Mouse (Mus musculus) adrenal gland, adult 8-10 months (tissue): ENCODE data around the gene Rab3d. TPM values are rescaled to one million over a fixed set of nuclear protein-coding genes. Genes with fewer than 3 reads are reported as not detected.
"Not testable (repeated sequence)": the region's sequence is repeated elsewhere in the genome, so short reads cannot be mapped to it uniquely, and the experiment has no call there.

Experiments used
- DNase-seq: peaks from one replicate; pipeline ENCODE4 v3.0.0; 2022
- total RNA-seq, 4 experiments: library from RNA; stranded (reverse); gene quantifications; 2 replicates each; pipeline ENCODE4 v1.2.4; 2022

Gene Rab3d
- total RNA-seq, 4 experiments from 2014 or later = 43.1 to 64.6 (median 48.1) TPM

DNA sequence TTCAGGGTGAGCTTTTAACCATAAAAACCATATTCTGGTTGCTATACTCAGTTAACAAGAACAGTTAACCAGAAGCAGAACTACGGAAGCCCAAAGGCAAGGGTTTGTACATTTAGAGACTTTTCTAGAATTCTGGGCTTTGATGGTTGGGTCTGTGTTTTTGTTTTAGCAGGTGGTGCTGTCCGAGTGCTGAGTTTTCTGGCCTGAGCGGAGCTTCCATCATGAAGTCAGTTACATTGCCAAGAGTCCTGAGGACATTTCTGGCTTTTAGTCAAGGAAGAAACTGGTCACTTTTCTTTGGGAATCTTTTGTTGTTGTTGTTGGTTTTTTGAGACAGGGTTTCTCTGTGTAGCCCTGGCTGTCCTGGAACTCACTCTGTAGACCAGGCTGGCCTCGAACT lies 14.0 kb downstream of the Rab3d start:
- DNase-seq = no peak

DNA sequence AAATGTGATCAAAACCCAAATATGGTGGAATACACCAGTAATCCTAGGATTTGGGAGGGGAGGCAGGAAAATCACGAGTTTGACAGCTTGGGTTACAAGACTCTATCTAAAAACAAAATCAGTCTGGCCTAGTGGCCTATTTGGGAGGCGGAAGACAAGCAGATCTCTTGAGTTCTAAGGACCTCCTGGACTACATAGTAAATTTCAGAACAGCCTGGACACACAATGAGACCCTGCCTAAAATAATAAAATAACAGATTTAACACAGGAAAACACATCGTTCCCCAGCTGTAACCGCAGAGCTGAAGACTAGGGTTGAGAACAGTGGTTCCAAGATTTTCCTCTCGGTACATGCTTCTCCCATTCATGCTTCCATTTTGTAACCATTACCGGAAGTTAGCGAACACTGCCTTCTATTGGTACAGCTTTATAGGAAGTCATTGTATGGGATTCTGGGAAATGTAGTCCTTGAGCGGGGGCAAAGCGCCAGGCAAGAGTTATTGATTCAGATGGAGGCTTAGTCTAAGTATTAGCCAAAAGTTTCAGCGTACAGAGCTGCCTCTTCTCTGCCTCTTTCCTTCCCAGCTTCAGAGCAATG lies 16.7 kb downstream of the Rab3d start:
- DNase-seq = peak; percentile 43

DNA sequence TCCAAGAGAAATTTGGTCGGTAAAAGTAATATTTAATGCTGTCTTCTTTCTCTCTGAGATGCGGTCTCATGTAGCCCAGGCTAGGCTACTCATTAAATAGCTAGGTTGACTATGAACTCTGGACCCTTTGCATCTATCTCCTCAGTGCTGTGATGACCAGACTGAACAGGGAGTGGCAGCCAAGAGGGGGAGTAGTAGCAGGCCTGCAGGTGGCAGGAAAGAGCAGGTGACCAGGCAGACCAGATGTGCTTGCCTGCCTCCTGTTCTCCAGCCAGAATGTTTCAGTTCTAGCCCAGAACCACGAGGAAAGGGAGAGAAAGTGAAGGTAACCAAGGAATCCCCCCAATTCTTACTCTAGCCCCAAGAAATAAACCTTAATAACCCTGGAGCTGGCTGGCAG lies 28.8 kb downstream of the Rab3d start:
- DNase-seq = no peak

DNA sequence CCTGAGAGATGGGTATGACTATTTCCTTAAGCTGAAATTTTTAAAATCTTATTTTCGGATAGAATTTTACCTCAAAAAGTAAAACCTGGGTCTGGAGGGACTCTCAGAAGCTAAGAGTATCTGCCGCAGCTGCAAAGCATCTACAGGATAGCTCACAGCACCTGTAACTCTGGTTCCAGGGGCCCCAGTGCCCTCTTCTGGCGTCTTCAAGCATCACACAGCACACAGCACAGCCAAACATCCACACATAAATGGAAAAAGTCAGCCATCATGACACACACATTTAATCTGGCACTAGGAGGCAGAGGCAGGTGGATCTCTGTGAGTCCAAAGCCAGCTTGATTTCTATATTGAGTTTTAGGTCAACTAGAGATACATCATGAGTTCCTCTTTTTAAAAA lies 41.4 kb downstream of the Rab3d start:
- DNase-seq = no peak

DNA sequence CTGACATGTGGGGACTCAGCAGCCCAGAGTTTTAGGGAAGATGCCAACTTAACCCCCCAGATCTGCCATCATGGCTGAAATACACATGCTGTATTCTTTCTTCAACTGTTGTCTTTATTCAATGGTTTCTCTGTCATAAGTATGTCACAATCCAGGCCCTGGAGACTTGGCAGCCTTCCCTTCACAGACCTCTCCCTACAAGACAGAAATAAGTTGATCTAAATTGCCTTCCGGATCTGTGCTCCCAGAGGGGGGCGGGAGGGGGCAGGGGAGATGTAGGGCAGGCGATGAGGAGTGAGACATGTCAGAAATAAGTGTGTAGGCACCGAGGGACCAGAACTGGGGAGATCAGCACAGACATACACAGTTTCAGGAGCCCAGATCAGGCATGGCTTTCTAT lies 45.8 kb downstream of the Rab3d start:
- no peak for DNase-seq

DNA sequence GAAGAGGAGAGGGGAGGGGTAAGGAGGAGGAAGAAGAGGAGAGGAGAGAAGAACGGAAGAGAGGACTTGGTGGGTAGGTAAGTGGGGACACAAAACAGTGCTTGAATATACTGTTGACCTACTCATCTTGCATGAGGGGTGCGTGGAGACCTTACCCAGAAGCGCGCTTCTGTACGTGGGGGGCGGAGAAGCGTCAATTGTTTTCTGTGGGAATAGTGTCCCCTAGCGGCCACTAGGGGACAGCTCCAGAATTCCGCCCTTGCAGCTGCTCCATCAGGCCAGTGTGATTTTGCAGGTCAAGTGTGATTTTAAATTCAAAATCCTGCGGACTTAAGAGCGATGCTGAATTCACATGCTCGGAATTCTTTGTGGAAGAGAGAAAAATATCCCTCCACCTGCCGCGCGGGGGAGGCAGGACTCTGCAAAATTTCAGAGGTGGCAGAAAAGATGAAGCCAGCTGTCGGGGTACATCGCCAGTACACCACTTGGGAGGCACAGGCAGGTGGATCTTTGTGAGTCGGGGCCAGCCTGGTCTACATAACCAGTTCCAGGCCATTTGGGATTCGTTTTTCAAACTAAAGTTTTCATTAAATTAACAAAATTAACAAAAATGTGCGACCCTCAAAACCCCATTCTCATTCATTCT lies 47.0 kb downstream of the Rab3d start:
- DNase-seq = no peak

DNA sequence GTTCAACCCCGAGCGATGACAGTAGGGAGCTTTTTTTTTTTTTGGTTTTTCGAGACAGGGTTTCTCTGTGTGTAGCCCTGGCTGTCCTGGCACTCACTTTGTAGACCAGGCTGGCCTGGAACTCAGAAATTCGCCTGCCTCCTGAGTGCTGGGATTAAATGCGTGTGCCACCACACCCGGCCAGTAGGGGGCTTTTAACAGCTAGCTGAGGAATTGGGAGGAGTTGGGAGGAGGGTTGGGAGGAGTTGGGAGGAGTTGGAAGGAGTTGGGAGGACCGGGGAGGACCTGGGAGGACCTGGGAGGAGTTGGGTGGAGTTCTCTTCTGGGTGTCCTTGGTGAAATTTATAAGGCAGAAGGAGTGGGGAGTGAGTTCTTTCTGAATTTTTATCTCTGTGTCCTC lies 48.7 kb downstream of the Rab3d start:
- peak; percentile 59 for DNase-seq

DNA sequence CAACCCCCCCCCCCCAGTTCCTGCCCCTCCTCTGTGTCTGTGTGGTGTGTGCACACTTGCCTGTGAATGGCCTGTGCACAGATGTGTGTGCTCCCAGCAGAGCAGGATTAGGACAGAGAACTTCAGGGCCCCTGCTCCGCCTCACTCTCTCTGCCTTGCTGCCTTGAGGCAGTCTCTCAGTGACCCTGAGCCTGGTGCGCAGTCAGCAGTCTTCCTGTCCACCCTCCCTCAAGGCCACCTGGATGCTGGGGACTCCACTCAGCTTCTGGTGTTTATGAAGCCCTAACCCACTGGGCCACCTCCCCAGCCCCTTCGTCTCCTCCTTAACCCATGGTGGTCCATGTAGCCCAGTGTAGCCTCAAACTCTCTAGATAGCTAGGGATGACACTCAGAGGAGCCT lies 50.3 kb downstream of the Rab3d start:
- DNase-seq = peak; percentile 50

DNA sequence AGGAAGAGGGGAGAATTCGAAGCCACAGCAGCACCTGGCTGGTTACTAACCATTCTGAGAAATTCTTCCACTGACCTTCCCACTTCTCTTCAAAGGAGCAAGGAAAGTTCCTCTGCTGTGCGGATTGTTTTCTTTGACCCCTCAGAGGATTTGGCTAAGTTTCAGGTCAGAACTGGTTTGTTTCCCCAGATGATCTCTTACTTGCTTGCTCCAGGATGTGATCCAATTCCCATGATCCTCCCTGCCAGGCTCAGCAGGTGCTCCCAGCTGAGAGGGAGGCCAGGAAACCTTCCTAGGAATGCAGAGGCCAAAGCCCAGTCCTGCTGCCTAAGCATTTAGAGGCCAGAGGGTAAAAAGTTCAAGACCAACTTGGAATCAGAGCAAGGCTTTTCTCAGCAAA lies 51.4 kb downstream of the Rab3d start:
- no peak for DNase-seq

DNA sequence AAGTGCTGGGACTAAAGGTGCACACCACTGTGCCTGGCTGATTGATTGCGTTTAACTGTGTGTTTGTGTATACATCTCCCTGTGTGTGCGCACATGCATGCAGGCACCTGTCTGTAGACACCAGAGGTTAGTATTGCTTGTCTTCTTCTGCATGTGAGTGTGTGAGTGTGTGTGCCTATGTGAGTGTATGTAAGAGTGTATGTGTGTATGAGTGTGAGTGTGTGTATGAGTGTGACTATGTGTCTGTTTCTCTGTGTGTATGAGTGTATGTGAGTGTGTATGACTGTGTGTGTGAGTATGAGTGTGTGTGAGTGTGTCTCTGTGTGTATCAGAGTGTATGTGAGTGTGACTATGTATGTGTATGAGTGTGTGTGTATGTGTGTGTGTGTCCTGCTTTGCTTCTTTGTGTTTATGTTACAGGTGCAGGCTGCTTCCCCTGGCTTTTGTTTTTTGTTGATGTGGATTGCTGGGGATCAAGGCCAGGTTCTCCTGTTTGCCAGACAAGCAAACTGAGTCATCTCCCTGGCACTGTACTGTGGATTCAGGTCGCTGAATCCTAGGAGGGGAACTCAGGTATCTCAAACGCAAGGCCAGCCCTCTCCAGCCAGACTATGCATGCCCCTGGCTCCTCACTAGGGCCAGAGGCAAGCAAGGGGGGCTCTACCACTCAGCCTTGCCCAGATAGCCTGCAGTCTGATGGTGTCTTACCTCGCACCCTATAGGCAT lies 52.2 kb downstream of the Rab3d start:
- no peak for DNase-seq

DNA sequence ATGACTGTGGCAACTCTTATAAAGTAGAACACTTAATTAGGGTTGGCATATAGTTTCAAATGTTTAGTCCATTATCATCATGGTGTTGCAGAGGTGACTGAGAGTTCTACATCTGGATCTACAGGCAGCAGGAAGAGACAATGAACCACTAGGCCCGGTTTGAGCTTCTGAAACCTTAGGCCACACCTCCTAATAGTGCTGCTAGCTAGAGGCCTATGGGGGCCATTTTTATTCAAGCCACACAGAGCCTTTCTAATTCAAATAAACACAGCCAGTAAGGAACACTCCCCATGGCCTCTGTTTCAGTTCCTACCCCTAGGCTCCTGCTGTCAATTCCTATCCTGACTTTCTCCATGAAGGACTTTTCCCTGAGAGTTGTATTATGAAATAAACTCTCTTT lies 55.8 kb downstream of the Rab3d start:
- DNase-seq = no peak

DNA sequence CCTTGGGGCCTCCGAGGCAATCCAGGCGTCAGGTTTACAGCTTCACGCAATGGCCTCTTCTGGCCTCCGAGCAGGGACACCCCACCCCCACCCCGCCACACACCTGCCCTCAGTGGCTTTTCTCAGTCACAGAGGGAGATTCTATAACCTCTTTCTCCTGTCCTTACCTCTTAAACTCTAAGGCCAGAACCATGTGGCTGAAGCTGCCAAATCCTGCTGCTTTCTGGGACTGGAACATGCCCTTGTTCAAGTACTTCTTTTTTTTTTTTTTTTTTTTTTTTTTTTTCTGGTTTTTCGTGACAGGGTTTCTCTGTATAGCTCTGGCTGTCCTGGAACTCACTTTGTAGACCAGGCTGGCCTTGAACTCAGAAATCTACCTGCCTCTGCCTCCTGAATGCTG lies 57.6 kb downstream of the Rab3d start:
- not testable (repeated sequence) for DNase-seq

DNA sequence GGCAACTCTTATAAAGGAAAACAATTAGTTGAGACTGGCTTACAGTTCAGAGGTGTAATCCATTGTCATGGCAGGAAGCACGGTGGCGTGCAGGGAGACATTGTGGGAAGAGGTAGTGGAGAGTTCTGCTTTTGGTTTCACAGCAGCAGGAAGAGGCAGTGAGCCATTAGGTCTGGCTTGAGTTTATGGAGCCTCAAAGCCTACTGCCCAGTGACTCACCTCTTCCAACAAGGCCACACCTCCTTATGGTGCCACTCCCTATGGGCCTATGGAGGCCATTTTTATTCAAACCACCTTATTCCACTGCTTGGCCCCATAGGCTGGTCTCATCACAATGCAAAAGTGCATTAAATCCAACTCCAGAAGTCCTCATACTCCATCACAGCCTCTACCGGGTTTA lies 58.4 kb downstream of the Rab3d start:
- DNase-seq = no peak

DNA sequence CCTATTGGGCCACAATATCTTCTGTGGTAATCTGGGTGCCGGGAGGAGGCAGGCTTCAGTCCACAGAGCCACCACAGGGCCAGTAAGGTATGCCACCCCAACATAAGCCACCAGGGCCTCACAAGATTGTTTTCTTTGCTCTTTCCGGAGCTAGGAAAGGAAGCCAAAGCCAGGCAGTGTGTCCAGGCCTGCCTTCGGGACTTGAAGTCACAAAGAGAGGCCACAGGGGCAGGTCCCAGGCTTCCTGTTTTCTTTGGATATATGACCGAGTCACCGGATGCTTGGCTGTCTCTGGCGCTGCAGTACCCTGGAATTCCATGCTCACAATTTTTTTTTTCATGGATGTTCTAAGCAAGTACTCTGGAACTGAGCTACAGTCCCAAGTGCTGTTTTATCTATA lies 59.9 kb downstream of the Rab3d start:
- DNase-seq = peak; percentile 65

DNA sequence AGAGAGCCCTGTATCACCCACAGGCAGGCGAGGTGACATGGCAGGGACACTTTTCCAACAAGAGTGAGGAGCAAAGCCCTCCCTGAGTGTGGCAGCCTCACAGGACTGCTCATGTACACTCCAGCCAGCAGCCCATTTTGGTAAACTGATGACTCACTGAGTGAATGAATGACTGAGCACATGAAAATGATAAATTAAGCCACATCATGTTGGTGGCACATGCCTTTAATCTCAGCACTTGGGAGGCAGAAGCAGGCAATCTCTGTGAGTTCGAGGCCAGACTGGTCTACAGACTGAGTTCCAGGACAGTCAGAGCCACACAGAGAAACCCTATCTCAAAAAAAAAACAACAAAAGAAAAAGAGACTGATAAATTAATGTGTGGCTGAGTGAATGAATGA lies 60.5 kb downstream of the Rab3d start:
- no peak for DNase-seq

Other genes with a start within 250 kb of the Rab3d start
- gene Ldlr, start 194.7 kb downstream of the Rab3d start, total RNA-seq = 100 to 1,000 TPM; 102 to 164 (median 147) TPM
- 1 to 10 TPM in 3 of 4 experiments, under 1 TPM in 1; 0.32 to 4.9 (median 2.1) TPM for gene Spc24, start 157.9 kb downstream of the Rab3d start, total RNA-seq
- 10 to 100 TPM; 35.0 to 58.9 (median 47.5) TPM for gene Kank2, start 119.4 kb downstream of the Rab3d start, total RNA-seq
- gene Angptl8, start 82.7 kb downstream of the Rab3d start, total RNA-seq = 10 to 100 TPM in 2 of 4 experiments, 1 to 10 TPM in 2; 1.5 to 12.0 (median 7.7) TPM
- gene Dock6, start 65.6 kb downstream of the Rab3d start, total RNA-seq = 10 to 100 TPM; 34.3 to 80.5 (median 56.4) TPM
- gene Ccdc159, start 9.3 kb upstream of the Rab3d start, total RNA-seq = 10 to 100 TPM in 3 of 4 experiments, 1 to 10 TPM in 1; 8.6 to 27.3 (median 17.7) TPM
- gene Tmem205, start 9.4 kb upstream of the Rab3d start, total RNA-seq = 100 to 1,000 TPM; 375 to 588 (median 495) TPM
- gene Plppr2, start 18.8 kb upstream of the Rab3d start, total RNA-seq = 10 to 100 TPM; 19.6 to 44.0 (median 32.1) TPM
- 10 to 100 TPM; 17.5 to 22.5 (median 20.0) TPM for gene Swsap1, start 37.6 kb upstream of the Rab3d start, total RNA-seq
- gene Epor, start 45.3 kb upstream of the Rab3d start, total RNA-seq = 1 to 10 TPM; 1.2 to 4.7 (median 2.0) TPM
- gene Rgl3, start 71.3 kb upstream of the Rab3d start, total RNA-seq = 10 to 100 TPM; 23.7 to 72.6 (median 49.6) TPM
- gene Ccdc151, start 84.4 kb upstream of the Rab3d start, total RNA-seq = 1 to 10 TPM in 3 of 4 experiments, under 1 TPM in 1; 0.81 to 2.8 (median 1.4) TPM
- 100 to 1,000 TPM; 167 to 190 (median 180) TPM for gene Prkcsh, start 84.6 kb upstream of the Rab3d start, total RNA-seq
- 1 to 10 TPM; 1.8 to 4.6 (median 2.9) TPM for gene Elavl3, start 133.8 kb upstream of the Rab3d start, total RNA-seq
- gene Gm49318, start 153.1 kb upstream of the Rab3d start, total RNA-seq = under 1 TPM in 1 of 4 experiments, not detected in 3; 0.73 TPM
- gene Zfp653, start 153.2 kb upstream of the Rab3d start, total RNA-seq = 10 to 100 TPM in 3 of 4 experiments, 1 to 10 TPM in 1; 6.9 to 15.6 (median 12.3) TPM
- gene Ecsit, start 167.2 kb upstream of the Rab3d start, total RNA-seq = 10 to 100 TPM; 41.2 to 50.4 (median 48.9) TPM
- 1 to 10 TPM in 3 of 4 experiments, under 1 TPM in 1; 0.89 to 2.8 (median 1.2) TPM for gene Cnn1, start 181.0 kb upstream of the Rab3d start, total RNA-seq
- 10 to 100 TPM; 71.9 to 83.9 (median 78.6) TPM for gene Elof1, start 199.0 kb upstream of the Rab3d start, total RNA-seq
- 10 to 100 TPM; 30.6 to 44.1 (median 36.6) TPM for gene Acp5, start 217.5 kb upstream of the Rab3d start, total RNA-seq
- gene Pigyl, start 238.7 kb upstream of the Rab3d start, total RNA-seq = 10 to 100 TPM; 51.0 to 67.4 (median 59.4) TPM